ENCODE assay signal across 20 mouse cellular contexts in genomic region chr9:81136366-81136765, GRCm38 (mm10).
A peak's percentile ranks its signal among the peaks of the same experiment; 100 is the strongest.
DNase-seq lines count a peak whose midpoint lies in the region; ATAC-seq and TF ChIP-seq lines count a peak whose summit lies in the region.
"Had no signal": no experiment of that assay in that cellular context is flagged by ENCODE, and none has a peak within 500 bp of the region (broad histone marks: within the 10 kb centered on the region; RNA-seq: fewer than 3 reads in every experiment).

No protein-coding gene starts in this region.

- WGBS in liver, adult 2 months: 65% methylated on average over 3 of the region's 3 CpGs
- WGBS in liver, postnatal 0 days (ENCODE audit: insufficient replicate concordance): 76% methylated on average over 3 of the region's 3 CpGs

- no peak overlapping the region for H3K27ac ChIP-seq in liver, adult 2 months (replicated peaks; ENCODE audit: insufficient read depth, low read depth, low read length)
- no peak overlapping the region for H3K27ac ChIP-seq in liver, postnatal 0 days (ENCODE audit: low read depth)
- H3K27ac ChIP-seq: embryonic facial prominence, embryonic 10.5 days; forebrain, embryonic 12.5 days; hindbrain, embryonic 13.5 days; hindbrain, postnatal 0 days had no signal

- no peak for ATAC-seq in liver, postnatal 0 days
- ATAC-seq: forebrain, embryonic 16.5 days; hindbrain, postnatal 0 days had no signal

- H3K4me1 ChIP-seq in liver, adult 2 months (ENCODE audit: control insufficient read depth, insufficient read depth, low read length): no peaks in the 10 kb centered on the region
- H3K4me1 ChIP-seq in liver, postnatal 0 days (ENCODE audit: insufficient read depth): no peaks in the 10 kb centered on the region
- H3K4me1 ChIP-seq: embryonic facial prominence, embryonic 10.5 days; forebrain, embryonic 12.5 days; hindbrain, embryonic 13.5 days had no signal

- H3K4me2 ChIP-seq in liver, postnatal 0 days (ENCODE audit: low read depth, low read length): no peak overlapping the region
- H3K4me2 ChIP-seq: forebrain, embryonic 12.5 days; hindbrain, embryonic 13.5 days had no signal

- intact Hi-C loops in left cerebral cortex, postnatal 4 days (cut with DNase I): no loop called here

- no peak for TF ChIP-seq CTCF in liver, adult 2 months (IDR thresholded peaks at IDR 0.05; ENCODE audit: low read depth, low read length)
- TF ChIP-seq CTCF in liver, postnatal 0 days (IDR thresholded peaks at IDR 0.05; ENCODE audit: low read depth): no peak

- no peak overlapping the region for H3K4me3 ChIP-seq in liver, adult 2 months (ENCODE audit: insufficient read depth, low read depth, low read length)
- H3K4me3 ChIP-seq in liver, postnatal 0 days (ENCODE audit: low read depth, low read length): no peak overlapping the region
- H3K4me3 ChIP-seq: embryonic facial prominence, embryonic 10.5 days; forebrain, embryonic 12.5 days; hindbrain, embryonic 13.5 days had no signal

- H3K36me3 ChIP-seq in liver, adult 2 months (ENCODE audit: control insufficient read depth, insufficient read depth, low read length): no peaks in the 10 kb centered on the region
- H3K36me3 ChIP-seq in liver, postnatal 0 days (replicated peaks; ENCODE audit: insufficient read depth, low read length): no peaks in the 10 kb centered on the region
- H3K36me3 ChIP-seq: embryonic facial prominence, embryonic 10.5 days; forebrain, embryonic 12.5 days; hindbrain, embryonic 13.5 days had no signal

- no peak overlapping the region for H3K9ac ChIP-seq in liver, adult 2 months (ENCODE audit: low read depth, low read length)
- no peak overlapping the region for H3K9ac ChIP-seq in liver, postnatal 0 days (replicated peaks)
- H3K9ac ChIP-seq: forebrain, embryonic 12.5 days; hindbrain, embryonic 13.5 days had no signal

- H3K27me3 ChIP-seq in liver, adult 2 months (ENCODE audit: control insufficient read depth, insufficient read depth, low read length): no peaks in the 10 kb centered on the region
- no peaks in the 10 kb centered on the region for H3K27me3 ChIP-seq in liver, postnatal 0 days (ENCODE audit: insufficient read depth, low read length)
- H3K27me3 ChIP-seq: forebrain, embryonic 12.5 days; hindbrain, embryonic 13.5 days had no signal

- DNase-seq in liver, adult 2 months (ENCODE audit: extremely low read depth, low read depth, low spot score): peak; percentile 45
- DNase-seq in liver, postnatal 0 days: no peak
- peak; percentile 53 for DNase-seq in 416B (ENCODE audit: low read depth)
- peak; percentile 3 for DNase-seq in brain, adult 2 months (ENCODE audit: low read depth, low spot score)
- DNase-seq in gonadal fat pad, adult 2 months (ENCODE audit: low read depth): peak; percentile 77
- no peak for DNase-seq in frontal cortex, postnatal 25 days (ENCODE audit: low spot score in 2 of 2)
- no peak for DNase-seq in adrenal gland, postnatal 4 days (ENCODE audit: low spot score in 2 of 2)
- no peak for DNase-seq in left cerebral cortex, postnatal 4 days
- DNase-seq: adrenal gland, postnatal 10 days; cerebellum, adult 18-20 months; cerebellum, adult 9-11 months; cerebellum, postnatal 36 days; gastrocnemius, postnatal 14 days; heart, adult 11 months; heart, postnatal 10 days had no signal

- no peaks in the 10 kb centered on the region for H3K9me3 ChIP-seq in liver, postnatal 0 days (ENCODE audit: low read length)
- H3K9me3 ChIP-seq: embryonic facial prominence, embryonic 10.5 days; forebrain, embryonic 12.5 days; hindbrain, embryonic 13.5 days had no signal

- TF ChIP-seq EP300 in liver, postnatal 0 days (IDR thresholded peaks at IDR 0.05; ENCODE audit: low read depth): no peak

- no peak for TF ChIP-seq POLR2A in liver, adult 2 months (IDR thresholded peaks at IDR 0.05; ENCODE audit: extremely low read depth, insufficient read depth, low read length)

- no peaks in the 10 kb centered on the region for H3K79me2 ChIP-seq in liver, adult 2 months (ENCODE audit: control insufficient read depth, insufficient read depth, low read length)

Comparison
In these comparisons a context has a peak if more than half of its experiments do, and no peak if none do; other contexts are left out.
1. DNase-seq: peak in liver, adult 2 months (single experiment), 416B (single experiment), brain, adult 2 months (single experiment) and gonadal fat pad, adult 2 months (single experiment); none in liver, postnatal 0 days (single experiment), frontal cortex, postnatal 25 days (0 of 2), adrenal gland, postnatal 4 days (0 of 2) and left cerebral cortex, postnatal 4 days (single experiment).